Mouse (Mus musculus) monocyte, adult 59 days (primary cell): ENCODE data around the gene Irs1. TPM values are rescaled to one million over a fixed set of nuclear protein-coding genes. Genes with fewer than 3 reads are reported as not detected.

Experiments used
- total RNA-seq, 2 experiments: library from RNA; stranded (reverse); gene quantifications; one replicate each; pipeline ENCODE4 v1.2.4; 2023

Irs1 gene
- under 1 TPM in 1 of 2 experiments, not detected in 1; 0.06 TPM for total RNA-seq

GRCm38 (mm10) chr1:82291151-82291797 lies at the start of gene Irs1:
Gene Irs1 (minus strand): TSS chr1:82291416.

DNA sequence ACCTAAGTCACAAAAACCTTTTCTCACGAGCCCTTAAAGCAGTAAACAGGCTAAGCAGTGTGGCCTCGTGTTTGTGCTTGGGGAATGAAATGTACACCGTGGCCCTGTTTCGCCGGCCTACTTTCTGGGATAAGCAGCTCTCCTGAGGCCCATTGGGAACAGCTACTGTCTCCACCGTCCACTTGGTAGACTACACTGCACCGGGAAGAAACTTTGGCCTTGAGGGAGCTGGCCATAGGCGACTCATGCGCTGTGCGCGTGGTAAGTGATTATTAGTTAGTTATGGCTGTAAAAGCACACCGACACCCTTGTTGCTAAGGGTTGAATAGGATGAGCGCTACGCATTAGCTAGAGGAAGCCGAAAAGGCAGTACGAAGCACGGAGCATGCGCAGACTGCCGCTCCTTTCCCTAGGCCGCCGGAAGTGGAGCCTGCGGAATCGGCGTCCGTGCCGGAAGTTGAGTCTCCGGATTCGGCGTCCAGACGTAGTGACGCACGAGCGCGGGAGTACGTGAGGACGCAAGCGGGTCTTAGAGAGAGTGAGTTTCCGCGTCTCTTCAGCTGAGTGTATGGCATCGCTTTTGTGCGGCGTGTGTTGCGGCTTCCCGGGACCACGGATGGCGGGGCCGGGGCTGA lies 25.0 kb upstream of the Irs1 start, which contains the start of gene Rhbdd1:
Gene Rhbdd1, plus strand, starts transcription at position 342 of the 635 bp plus-strand sequence.

DNA sequence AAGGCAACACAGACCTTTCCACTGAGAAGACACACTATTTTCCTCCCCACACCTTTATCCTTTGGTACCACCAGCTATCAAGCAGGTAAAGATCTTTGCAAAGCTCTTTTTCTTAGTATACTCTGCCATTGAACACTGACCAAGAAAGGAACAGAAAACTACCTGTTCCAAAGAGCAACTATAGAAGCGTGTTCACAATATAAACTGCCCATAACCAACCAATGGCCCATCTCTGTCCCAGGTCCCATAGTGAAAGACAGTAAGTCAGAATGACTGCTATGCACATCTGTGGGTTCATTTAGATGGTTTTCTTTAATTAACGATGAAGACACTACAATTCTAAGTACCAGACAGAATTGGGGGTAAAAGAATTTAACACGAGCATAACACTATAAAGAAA lies 58.4 kb downstream of the Irs1 start, which contains the start of gene Gm9747:
Gene Gm9747, plus strand, starts transcription at position 301 of the 400 bp plus-strand sequence.

Other genes with a start within 250 kb of the Irs1 start
- gene Gm9747, start 58.3 kb downstream of the Irs1 start, total RNA-seq: not detected
- gene Rhbdd1, start 25.0 kb upstream of the Irs1 start, total RNA-seq: 10 to 100 TPM; 23.0 to 23.8 TPM